Mouse (Mus musculus): ENCODE data around the gene Lrrc56. TPM values are rescaled to one million over a fixed set of nuclear protein-coding genes. Genes with fewer than 3 reads are reported as not detected.

Lrrc56 gene
- total and polyA plus RNA-seq, 3 experiments: 0.46 to 1.4 (median 0.93) TPM

DNA sequence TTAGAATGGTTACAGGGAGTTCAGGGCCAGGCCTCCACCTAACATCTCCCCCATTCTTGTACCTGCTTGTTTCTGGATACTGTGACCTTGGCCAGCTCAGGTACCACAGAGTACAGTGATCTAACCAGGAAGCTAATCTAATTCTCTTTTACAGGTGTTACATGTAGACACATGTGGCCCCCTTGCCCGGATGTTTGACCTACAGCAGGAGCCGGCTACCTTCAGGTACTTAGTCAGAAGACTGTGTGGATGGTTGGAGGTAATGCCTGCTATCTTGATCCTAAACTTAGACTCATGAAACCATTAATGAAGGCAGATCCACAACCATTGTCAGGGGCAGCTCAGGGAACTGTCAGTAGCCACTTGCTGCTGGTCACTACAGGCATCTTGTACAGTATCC lies 1.8 kb downstream of the Lrrc56 start:
- no peaks in the 10 kb centered on the region for H3K9me3 ChIP-seq (replicated peaks; ENCODE audit: low read length)
- no peak overlapping the region for H3K27ac ChIP-seq (ENCODE audit: insufficient read depth, low read depth)
- no peaks in the 10 kb centered on the region for H3K27me3 ChIP-seq (replicated peaks)
- dilution Hi-C loops (cut with MboI; ENCODE audit: extremely low pct_ligation_motif_present, extremely low pct_unique_long_range_greater_than_20kb, low sequenced_read_pairs) (no loop called here), in situ Hi-C loops (cut with MboI; ENCODE audit: low pct_ligation_motif_present, low pct_unique_long_range_greater_than_20kb, low sequenced_read_pairs) (no loop called here)
- TF ChIP-seq ELF1 (IDR thresholded peaks at IDR 0.05; ENCODE audit: low read depth, low read length): no peak
- TF ChIP-seq PAX5 (IDR thresholded peaks at IDR 0.05; ENCODE audit: low read length): no peak
- no peak for TF ChIP-seq UBTF (IDR thresholded peaks at IDR 0.05; ENCODE audit: low read depth, low read length)
- TF ChIP-seq GABPA (IDR thresholded peaks at IDR 0.05; ENCODE audit: insufficient replicate concordance, low read depth, low read length): no peak
- no peak for TF ChIP-seq MXI1 (IDR thresholded peaks at IDR 0.05; ENCODE audit: low read depth, low read length)
- no peak for TF ChIP-seq MYC (IDR thresholded peaks at IDR 0.05; ENCODE audit: low read depth, low read length)
- no peak for TF ChIP-seq MAZ (IDR thresholded peaks at IDR 0.05; ENCODE audit: low read depth, low read length)
- no peak for TF ChIP-seq ETS1 (conservative IDR thresholded peaks at IDR 0.05; ENCODE audit: low read depth, low read length)
- H3K4me1 ChIP-seq (ENCODE audit: control insufficient read depth in 1 of 2, insufficient read depth in 2 of 2): peaks cover 6 to 18% of the 10 kb centered on the region in 2 experiments
- no peak overlapping the region for H3K4me3 ChIP-seq (replicated peaks in 1 of 3; ENCODE audit: low read depth in 2 of 3, low read length in 2 of 3, poor library complexity in 1 of 3)
- no peak for DNase-seq (ENCODE audit: extremely low read depth)
- no peak overlapping the region for H3K4me2 ChIP-seq (ENCODE audit: insufficient read depth, low read depth, poor library complexity, severe bottlenecking)
- H3K9ac ChIP-seq (ENCODE audit: insufficient read depth, low read depth): no peak overlapping the region
- H3K79me2 ChIP-seq (replicated peaks; ENCODE audit: control insufficient read depth, extremely low read depth, insufficient read depth, poor library complexity, severe bottlenecking): no peaks in the 10 kb centered on the region
- peaks cover 15 to 18% of the 10 kb centered on the region in 2 experiments for H3K36me3 ChIP-seq (replicated peaks in 1 of 2; ENCODE audit: control insufficient read depth in 1 of 2, insufficient read depth in 1 of 2, low read length in 1 of 2)

DNA sequence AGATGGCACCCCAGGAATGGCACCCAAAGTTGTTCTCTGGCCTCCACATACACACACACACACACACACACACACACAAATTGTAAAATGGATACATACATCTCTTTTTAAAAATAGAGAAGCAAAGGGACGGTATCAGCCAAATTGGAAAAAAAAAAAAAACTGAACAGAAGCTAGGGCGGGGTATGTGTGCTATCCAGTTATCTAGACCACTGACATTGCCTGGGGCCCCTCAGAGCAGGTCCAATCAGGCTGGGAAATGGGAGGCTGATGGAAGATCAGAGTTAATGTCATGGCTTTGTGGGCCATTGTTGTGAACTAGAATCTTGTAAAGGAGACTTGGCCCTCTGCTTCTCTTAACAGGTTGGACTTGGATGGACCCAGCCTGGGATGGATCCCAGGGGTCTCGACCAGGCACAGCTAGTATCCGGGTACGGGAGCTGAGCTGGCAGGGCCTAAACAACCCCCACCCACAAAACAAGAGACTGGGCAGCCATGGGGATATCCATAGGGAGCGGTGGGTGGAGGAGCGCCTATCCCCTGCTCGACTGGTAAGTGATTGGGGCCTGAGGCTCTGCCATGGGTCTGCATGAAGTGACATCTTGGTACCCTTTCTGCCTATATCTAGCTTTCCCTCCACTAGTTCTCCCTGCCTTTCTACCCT lies 2.8 kb downstream of the Lrrc56 start:
- peaks cover 6 to 18% of the 10 kb centered on the region in 2 experiments for H3K4me1 ChIP-seq (ENCODE audit: control insufficient read depth in 1 of 2, insufficient read depth in 2 of 2)
- DNase-seq (ENCODE audit: extremely low read depth): no peak
- H3K9ac ChIP-seq (ENCODE audit: insufficient read depth, low read depth): no peak overlapping the region
- H3K36me3 ChIP-seq (replicated peaks in 1 of 2; ENCODE audit: control insufficient read depth in 1 of 2, insufficient read depth in 1 of 2, low read length in 1 of 2): peaks cover 6 to 8% of the 10 kb centered on the region in 2 experiments
- in situ Hi-C loops (cut with MboI; ENCODE audit: low pct_ligation_motif_present, low pct_unique_long_range_greater_than_20kb, low sequenced_read_pairs) (no loop called here), dilution Hi-C loops (cut with MboI; ENCODE audit: extremely low pct_ligation_motif_present, extremely low pct_unique_long_range_greater_than_20kb, low sequenced_read_pairs) (no loop called here)
- no peak overlapping the region for H3K4me2 ChIP-seq (ENCODE audit: insufficient read depth, low read depth, poor library complexity, severe bottlenecking)
- H3K4me3 ChIP-seq (replicated peaks in 1 of 3; ENCODE audit: low read depth in 2 of 3, low read length in 2 of 3, poor library complexity in 1 of 3): no peak overlapping the region
- no peaks in the 10 kb centered on the region for H3K9me3 ChIP-seq (replicated peaks; ENCODE audit: low read length)
- no peak overlapping the region for H3K27ac ChIP-seq (ENCODE audit: insufficient read depth, low read depth)
- TF ChIP-seq RCOR1 (conservative IDR thresholded peaks at IDR 0.05; ENCODE audit: low read depth, low read length) (no peak), ETS1 (conservative IDR thresholded peaks at IDR 0.05; ENCODE audit: low read depth, low read length) (no peak), TBP (conservative IDR thresholded peaks at IDR 0.05; ENCODE audit: low read depth, low read length) (no peak), SMC3 (IDR thresholded peaks at IDR 0.05; ENCODE audit: low read depth, low read length) (no peak), ELF1 (IDR thresholded peaks at IDR 0.05; ENCODE audit: low read depth, low read length) (no peak), JUN (IDR thresholded peaks at IDR 0.05; ENCODE audit: insufficient read depth, low read depth, low read length) (no peak), SIN3A (IDR thresholded peaks at IDR 0.05; ENCODE audit: low read length) (no peak)
- no peaks in the 10 kb centered on the region for H3K27me3 ChIP-seq (replicated peaks)
- H3K79me2 ChIP-seq (replicated peaks; ENCODE audit: control insufficient read depth, extremely low read depth, insufficient read depth, poor library complexity, severe bottlenecking): no peaks in the 10 kb centered on the region

All from CH12.LX (cell line).